Mouse (Mus musculus) 416B (cell line): ENCODE measurements around the gene Rhoa.
"Not testable (repeated sequence)": the region's sequence is repeated elsewhere in the genome, so short reads cannot be mapped to it uniquely, and the experiment has no call there.

Experiments used
- DNase-seq: peaks from one replicate; pipeline ENCODE4 v3.0.0; 2011; ENCODE audit warnings: low read depth

Gene Rhoa

DNA sequence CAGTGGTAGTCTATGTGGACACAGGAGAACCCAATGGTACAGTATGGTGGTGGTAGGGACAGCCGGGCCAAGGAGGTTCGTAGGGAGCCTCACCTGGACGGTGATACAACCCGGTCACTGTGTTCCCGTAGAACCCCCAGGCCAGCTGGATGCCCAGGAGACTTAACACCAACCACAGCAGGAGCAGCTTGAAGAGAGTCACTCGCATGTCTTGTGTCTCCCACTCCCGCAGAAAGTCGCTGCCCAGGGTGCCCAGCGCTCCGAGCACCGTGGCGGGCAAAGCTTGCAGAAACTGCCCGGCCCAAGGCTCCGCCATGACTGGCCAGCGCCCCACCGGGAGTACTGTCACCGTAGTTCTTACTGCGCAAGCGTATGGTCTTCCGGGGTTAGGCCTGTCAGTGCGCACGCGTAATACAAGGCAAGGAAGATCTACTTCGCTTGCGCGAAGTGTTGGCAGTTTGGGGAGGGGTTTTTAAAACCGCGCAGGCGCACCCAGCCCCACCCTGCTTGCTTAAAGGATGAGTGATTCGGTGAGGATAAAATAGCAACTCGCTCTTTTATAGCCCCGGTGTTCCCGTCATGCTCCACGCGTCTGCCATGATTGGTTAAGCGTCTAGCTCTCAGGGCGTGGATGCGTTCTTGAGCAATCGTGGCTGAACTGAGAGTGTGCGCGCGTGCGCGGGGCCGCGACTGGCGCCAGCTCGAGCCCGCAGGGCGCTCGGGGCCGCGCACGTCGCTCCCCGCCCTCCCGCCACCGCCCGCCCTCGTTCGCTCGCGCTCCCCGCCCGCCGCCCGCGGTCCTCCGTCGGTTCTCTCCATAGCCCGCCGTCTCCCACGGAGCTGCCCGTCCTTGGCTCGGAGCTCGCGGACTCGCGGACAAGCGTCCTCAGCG, at the start of gene Rhoa, which contains the start of gene Tcta:
Gene Rhoa (plus strand): TSS at position 501 of the 892 bp plus-strand sequence.
Gene Tcta (minus strand): TSS at position 532 of the 892 bp plus-strand sequence.
- DNase-seq = peak; percentile 100

DNA sequence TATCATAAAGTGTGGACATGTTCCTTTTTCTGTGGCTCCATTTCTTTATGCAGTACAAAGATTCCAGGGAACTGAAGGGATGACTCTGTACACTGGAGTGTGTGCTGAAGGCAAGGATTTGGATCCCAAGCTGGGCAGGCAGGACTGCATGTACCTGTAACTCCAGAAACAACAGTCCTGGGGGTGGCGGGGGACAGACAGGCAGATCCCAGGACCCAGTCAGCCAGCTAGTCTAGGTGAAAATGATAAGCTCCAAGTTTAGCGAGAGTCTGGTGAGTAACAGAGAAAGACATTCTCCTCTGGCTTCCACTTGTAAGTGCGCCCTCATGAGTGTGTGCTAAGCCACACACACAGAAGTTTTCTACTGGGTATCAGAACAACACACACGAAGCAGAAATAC, 45.4 kb upstream of the Rhoa start:
- DNase-seq = no peak

DNA sequence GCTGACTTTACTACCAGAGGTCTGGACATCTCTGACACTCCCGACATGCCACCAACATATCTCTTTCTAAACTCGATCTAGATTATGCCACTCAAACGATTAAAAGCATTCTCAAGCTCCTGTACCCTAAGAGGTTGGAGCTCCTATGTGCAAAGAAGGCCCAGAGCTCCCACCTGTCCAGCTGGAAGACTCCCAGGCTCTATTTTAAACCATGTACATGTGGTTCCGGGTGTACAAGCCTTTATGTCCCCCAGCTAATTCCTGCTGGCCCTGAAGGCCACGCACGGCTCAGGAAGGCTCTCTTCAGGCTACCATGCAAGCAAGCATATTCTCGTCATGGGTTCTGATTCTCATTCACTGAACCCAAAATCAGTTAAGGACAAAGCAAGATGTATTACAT, 44.1 kb upstream of the Rhoa start:
- DNase-seq = no peak

DNA sequence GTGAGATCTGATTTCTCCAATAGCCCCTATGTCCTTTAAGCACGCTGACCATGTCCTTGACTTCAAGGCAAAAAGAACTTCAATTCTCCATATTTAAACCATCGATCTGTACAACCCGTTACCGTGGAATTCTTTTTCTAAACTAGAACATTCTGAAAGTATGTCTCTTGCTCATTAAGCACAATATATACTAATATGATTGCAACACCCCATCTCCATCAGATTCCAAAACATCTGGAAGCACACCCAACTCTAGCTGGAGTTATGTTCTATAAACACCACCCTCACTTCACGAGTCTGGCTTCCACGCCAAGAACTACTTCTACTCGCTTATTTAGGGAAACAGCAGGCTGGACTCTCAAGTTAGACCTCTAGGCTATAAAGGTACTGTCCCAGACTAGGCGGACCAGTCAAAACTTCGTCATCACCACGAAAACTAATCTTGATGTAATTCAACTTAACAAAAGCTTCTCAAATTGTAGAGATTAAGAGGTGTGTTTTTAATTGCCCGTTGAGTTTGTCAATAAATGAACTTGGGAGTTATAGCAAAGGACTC, 43.4 kb upstream of the Rhoa start:
- DNase-seq = peak; percentile 31

DNA sequence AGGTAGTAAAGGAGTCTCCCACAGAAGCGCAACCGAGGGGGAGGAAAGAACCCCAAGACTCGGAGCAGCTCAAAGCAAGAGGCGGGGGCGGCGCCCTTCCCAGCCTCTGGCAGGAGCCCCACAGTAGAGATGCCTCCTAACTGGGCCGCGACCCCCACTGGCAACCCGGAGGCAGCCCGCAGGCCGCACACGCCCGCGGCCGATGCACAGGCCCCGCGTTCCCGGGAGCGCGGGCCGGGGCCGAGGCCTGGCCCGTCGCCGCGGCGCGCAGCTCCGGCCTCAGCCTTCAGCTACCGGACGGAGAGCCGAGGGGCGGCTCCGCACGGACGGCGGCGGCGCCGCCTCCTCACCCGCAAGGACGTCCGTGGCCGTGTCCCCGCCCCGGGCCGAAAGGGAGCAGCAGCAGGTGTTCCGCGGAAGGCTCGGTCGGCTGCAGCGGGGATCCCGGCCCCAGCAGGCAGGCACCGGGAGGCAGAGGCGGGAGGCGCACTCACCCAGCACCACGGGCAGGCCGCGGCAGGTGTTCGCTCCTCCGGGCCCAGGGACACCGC, 42.7 kb upstream of the Rhoa start:
- peak; percentile 24 for DNase-seq

DNA sequence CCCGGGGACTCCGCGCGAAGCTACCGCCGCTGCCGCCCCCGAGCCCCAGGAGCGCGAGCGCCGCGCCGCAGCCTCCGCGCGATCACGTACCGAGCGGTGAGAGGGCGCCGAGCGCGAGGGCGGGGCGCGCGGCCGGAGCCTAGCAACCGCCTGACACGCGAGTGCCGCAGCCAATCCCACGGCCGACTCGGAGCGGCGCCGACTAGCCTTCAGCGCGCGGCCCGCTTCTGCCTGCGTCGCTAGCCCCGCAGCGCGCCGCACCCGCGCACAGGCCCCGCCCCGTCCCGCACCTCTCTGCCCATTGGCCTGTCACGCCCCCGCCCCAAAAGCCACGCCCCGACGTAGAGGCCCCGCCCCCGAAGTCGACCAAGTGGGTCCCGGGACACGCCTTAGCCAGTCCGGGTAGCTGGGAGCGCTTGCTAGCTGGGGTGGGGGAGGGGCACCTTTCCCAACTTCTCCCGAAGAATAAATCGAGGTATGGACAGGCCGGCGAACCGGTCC, 42.2 kb upstream of the Rhoa start, which contains the start of gene Dag1:
Gene Dag1 (minus strand): TSS at position 269 of the 501 bp plus-strand sequence.
- DNase-seq = peak; percentile 96

DNA sequence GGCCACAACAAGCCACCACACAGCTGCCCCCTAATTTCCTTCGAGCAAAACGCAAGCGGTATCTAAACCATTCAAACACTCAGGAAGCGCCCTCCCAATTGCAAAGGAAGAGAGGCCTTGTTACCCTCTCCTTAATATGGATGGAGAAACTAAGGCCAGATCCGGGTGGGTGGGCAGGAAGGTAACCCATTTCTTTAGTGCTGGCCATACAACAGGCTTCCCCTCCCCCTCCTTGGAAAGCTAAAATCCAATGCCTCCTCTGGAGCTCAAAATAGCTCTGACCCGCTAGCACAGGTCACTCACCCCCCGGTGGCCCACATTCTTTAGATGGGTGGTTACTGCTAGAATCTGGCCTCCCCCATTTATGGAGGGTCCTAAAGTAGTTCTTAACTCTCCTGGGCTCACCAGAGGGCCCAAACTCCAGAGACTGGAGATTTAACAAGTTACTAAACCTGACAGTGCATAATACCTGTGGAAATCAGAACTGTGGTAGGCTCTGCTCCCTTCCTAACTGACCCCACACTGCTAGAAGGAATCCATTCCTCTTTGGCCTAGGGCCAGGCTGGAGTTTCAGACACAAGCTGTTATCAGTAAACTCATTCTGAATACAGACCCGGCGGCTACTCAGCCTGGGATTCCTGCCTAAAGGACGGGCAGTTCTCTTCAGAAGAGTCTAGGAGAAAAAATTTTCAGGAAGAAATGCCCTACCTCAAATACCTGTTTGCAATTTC, 41.6 kb upstream of the Rhoa start:
- no peak for DNase-seq

DNA sequence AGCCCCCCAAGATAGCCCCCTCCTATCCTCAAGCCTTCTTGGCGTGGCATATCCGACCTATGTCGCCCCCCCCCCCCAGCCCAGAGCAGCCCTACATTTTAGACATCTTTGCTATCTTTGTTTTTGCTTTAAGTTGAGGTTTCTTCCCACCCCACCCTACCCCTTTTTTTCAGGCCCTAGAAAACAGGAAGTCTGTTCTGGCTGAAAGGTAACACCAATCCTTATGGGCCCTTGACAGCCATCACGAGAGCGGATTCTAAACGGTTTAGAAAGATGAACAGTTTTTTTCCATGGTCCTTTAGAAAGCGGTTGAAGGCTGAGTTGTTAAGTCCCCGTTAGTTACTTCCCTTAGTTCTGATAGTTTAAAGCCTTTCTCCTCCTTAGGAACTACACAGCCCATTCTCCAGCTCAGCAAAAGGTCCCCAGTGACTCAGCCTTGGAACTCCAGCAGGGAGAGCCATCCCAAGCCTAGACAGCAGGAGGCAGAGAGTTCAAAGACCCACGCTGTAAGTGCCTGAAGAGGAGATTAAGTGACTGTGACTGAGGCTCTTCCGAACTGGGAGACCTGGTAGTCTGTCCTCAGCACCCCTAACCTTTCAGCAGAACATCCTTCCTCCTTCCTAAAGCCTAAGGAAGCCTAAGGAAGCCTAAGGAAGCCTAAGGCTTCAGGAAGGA, 39.5 kb upstream of the Rhoa start:
- peak; percentile 26 for DNase-seq

DNA sequence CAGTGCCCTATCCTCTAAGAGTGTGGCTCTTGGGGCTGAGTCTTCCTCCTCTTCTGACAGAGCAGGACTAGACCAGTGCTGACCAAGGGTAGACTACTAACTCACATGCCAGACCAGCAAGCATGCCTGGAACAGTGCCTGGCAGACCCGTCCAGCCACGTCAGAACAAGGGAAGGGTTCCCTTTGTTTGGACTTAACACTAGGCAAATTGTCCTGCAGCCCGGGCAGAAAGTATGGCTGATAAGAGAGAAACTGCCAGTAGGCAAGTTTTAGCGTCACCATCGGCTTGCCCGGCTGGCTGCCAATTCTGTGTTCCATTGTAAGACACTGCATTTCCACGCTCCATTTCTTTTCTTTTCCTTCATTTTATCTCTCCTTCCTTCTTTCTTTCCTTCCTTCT, 38.2 kb upstream of the Rhoa start:
- no peak for DNase-seq

DNA sequence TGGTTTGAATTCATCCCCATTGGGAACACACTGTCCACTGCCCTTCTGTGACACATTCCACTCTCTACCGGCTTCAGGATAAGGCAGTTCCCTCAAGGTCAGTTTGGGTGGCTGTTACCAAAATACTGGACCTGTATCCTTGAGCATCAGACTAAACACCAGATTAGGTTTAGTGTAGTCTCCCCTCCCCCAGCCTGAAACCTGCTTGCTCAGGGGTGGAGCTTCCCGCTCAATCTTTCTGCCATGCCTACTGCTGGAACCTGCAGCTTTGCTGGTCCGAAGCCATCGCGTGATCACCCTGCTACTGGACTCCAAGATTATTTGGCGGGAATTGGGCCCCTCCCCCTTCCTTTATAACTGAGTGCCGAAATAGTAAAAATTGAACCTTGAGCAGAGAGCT, 37.2 kb upstream of the Rhoa start:
- DNase-seq = not testable (repeated sequence)

DNA sequence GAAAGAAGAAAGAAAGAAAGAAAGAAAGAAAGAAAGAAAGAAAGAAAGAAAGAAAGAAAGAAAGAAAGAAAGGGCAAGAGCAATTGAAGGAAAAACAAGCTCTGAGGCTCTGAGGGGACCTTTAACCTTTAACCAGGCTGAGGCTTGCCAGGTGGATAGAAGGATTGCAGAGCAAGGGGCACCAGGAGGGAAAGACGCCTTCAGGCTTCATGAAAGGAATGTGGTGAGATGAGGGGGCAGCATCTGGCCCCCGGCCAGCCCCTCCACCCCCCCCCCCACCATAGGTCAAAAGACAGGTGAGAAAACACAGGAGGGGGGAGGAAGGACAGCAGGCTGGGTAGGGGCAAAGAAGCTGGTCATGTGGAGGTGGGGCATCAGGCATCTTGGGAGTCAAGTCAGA, 34.0 kb upstream of the Rhoa start:
- no peak for DNase-seq

DNA sequence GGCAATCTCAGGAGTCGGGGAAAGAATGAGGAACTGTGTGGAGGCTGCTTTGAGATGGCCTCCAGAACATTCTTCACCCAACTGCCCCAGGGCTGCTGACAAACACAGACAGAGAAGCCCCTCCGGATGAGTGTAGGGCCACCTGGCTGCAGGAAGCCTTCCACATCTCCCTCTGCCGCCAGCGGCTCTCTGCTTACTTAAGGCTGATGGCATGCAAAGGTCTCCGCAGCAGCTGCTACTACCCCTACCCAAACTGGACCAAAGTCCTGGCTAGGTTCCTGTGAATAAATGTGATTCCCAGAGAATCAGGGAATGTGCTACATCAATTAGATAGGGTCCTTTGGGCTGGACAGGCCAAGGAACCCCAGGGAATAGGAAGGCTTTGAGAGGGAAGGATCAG, 33.2 kb upstream of the Rhoa start:
- DNase-seq = no peak

DNA sequence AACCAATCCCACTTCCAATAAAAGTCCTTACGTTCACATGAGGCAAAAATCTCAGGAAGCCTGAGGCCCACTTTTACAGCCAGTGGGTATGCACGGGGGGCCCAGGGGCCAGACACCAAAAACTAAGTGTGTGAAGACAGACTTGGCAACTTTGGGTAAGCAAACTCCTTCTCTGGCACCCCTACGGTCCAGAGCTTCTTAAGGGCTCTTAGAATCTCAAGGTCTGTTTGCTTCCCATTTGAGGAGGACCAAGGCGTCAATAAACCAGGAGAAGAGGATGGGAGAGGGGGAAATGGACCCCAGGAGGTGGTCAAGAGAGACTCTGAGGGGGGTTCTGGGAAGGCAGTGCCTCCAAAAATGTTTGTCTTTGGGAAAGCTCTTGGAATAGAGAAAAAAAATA, 32.4 kb upstream of the Rhoa start:
- no peak for DNase-seq

DNA sequence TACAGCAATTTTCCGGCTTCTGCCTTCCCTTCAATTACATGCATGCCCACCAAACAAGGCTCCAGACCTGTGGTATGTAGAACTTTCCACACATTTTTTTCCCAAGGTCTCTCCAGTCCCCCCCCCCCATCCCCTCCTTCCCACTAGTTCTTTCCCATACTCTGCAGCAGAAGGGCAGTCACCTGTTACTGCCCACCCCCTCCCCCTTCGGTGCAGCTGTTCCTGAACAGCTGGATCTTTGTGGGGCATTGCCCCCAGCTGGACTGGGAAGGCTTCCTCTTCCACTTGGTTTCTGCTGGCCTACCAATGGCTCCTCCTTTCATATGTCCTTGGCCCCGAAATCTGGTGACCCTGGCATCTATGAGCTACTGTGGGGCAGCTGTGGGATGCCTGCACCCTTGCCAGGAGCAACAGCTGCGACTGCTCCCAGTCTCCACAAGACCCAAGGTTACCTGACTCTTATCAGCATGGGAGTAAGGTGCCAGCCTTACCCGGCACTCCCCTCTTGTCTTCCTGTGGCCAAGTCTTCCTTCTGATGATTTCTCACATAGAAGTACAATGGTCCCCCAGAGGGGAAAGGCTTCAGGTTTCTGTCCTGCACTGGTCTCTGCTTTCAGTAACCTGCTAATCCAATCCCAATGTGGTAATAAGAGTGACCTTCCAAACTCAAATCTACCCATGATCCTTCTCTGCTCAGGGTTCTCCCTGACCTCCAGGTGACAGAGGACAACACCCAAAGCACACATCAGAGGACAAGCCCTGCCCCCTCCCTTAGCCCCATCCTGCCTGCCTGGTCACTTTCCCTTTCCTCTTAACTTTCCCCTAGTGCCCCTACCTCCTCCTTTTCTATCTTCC, 31.2 kb upstream of the Rhoa start:
- DNase-seq = no peak

DNA sequence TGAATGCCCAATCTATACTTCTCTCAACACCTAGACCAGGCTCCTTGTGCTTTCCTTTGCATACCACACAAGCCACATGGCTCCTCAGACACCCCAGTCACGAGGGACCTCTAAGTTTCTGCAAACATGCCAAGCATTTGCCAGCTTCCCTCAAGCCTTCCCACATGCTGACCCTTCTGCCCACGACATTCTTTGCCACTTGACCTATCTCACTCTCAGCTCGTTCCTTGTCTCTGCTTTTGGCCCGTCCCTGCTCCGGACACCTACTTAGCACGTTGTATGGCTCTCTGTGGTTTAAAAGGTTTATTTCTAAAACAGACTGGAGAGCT, 30.6 kb upstream of the Rhoa start:
- DNase-seq = no peak

DNA sequence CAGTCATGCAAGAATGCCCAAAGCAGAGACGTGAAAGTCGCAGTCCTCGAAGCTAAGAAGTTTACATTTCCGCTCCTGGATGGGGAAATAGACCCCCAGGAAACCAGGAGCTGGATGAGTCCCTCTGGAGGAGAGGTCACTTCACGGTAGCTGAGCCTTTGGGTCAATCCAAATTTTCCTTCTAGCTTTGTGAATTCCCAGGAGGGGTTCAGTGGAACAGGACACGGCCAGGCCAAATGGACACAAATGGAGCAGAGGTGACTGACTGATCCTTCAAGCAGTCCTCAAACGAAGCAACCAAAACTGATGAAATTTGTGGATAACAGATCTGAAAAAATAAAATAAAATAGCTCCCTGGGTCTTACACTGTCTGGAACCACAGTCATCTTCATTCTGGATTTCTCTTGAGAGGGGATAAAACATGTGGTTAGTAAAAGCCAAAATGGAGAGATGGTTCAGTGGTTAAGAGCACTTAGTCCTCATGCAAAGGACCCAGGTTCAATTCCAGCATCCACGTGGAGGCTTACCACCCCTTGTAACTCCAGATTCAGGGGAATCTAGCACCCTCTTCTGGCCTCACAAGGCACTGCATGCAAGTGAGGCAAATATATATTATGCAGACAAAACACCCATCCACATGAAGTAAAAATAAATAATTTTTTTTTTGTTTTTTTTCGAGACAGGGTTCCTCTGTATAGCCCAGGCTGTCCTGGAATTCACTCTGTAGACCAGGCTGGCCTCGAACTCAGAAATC, 27.1 kb upstream of the Rhoa start:
- DNase-seq = peak; percentile 82

DNA sequence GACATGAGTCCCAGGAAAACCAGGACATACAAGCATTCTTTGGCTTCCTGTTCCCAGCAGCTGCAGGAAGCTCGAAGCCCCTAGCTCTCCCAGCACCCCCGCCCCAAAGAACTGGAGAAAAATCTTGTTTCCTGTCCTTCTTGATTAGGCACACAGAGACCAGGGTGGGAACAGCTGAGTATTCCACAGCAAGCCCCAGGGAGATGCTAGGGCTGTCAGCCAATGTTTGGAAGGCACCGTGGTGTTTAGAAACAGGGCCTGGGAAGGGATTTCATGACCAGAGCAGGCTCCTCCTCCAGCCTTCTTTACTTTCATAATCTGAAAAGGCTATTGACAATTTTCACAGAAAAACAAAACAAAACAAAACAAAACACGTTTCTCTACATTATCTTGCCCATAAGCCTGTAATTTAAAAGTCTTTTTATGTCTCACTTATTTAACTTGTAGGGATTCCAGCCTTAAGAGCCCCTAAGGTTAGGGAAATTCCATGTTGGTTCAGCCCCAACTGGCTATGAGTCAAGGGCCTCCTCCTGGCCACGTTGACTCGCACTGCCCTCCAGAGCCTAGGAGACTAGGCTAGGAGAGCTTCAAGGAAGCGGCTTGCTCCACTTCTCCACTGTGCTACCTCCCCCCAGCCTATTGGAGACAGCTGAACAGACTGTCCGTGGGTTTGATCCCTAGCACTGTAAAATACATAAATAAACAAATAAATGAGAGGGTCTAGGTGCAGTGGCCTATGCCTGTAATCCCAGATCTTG, 25.7 kb upstream of the Rhoa start:
- DNase-seq = peak; percentile 34

DNA sequence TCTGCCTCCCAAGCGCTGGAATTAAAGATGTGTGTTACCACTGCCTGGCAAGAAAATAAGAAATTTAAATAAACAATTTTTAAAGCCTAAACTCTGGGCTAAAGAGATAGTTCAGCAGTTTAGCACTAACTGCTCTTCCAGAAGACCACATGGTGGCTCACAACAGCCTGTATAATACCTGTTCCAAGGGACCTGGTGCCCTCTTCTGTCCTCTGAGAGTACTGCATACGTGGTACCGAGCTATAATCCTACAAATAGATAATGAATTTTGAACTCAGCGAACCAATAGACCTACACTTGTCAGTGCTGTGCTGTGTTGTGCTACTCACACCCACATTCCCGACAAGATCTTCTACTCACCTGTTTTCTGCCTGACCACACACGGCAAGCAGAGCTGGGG, 21.5 kb upstream of the Rhoa start:
- peak; percentile 89 for DNase-seq

DNA sequence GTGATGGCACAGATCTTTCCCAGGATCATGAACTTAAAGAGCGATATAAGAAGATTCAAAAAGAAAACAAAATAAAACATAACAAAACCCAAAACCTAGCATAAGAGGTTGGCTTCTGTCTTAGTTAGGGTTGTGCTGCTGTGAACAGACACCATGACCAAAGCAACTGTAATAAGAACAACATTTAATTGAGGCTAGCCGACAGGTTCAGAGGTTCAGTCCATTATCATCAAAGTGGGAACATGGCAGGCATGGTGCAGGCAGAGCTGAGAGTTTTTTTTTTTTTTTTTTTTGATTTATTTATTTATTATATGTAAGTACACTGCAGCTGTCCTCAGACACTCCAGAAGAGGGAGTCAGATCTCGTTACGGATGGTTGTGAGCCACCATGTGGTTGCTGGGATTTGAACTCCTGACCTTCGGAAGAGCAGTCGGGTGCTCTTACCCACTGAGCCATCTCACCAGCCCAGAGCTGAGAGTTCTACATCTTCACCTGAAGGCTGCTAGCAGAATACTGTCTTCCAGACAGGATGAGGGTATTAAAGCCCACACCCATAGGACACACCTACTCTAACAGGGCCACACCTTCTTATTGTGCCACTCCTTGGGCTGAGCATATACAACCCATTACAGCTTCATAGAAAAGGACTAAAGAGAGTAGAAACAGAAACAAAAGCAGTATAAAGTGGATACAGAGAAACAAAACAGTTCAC, 18.2 kb upstream of the Rhoa start:
- DNase-seq = not testable (repeated sequence)
